Mouse (Mus musculus) heart, embryonic 14.5 days (tissue): ENCODE measurements at regions not wholly inside any gene's neighbourhood (a gene's known extent, or its start where the extent isn't known, plus 50 kb on each side); places are given as distances from the start of the nearest gene placed in this dataset.

Experiments used
- ATAC-seq: fragments of 200-750 bp; cut with Nextera tagmentation; 2 replicates; pipeline ENCODE4 v1.8.0; 2017; ENCODE audit warnings: low read depth, moderate TSS enrichment; ENCODE audit not compliant: insufficient number of reproducible peaks, insufficient read depth, low FRiP score
- H3K27ac ChIP-seq, 2 experiments: fragments of 200-500 bp in 1 of 2; fragments of 300-500 bp in 1 of 2; sonication (generic) in 1 of 2; replicated peaks in 1 of 2; 2 replicates each; pipeline ENCODE4 v1.5.1; 2012 to 2014; ENCODE audit warnings: low read depth in 2 of 2, low read length in 2 of 2, control low read depth in 1 of 2, mild to moderate bottlenecking in 1 of 2, mixed read lengths in 1 of 2; ENCODE audit not compliant: control insufficient read depth in 1 of 2, insufficient read depth in 1 of 2
- H3K27me3 ChIP-seq: fragments of 300-500 bp; sonication (generic); 2 replicates; pipeline ENCODE4 v1.6.1; 2014; ENCODE audit warnings: mild to moderate bottlenecking, low read length, control low read depth; ENCODE audit not compliant: control insufficient read depth, insufficient read depth
- H3K36me3 ChIP-seq: fragments of 300-500 bp; sonication (generic); 2 replicates; pipeline ENCODE4 v1.6.1; 2014; ENCODE audit warnings: mild to moderate bottlenecking, control low read depth, low read length, mixed read lengths; ENCODE audit not compliant: control insufficient read depth, insufficient read depth
- H3K4me1 ChIP-seq, 2 experiments: fragments of 200-500 bp in 1 of 2; fragments of 300-500 bp in 1 of 2; sonication (generic) in 1 of 2; 2 replicates each; pipeline ENCODE4 v1.6.1; 2012 to 2014; ENCODE audit warnings: low read length in 2 of 2, control low read depth in 1 of 2, mixed read lengths in 1 of 2; ENCODE audit not compliant: control insufficient read depth in 2 of 2, insufficient read depth in 2 of 2
- H3K4me2 ChIP-seq: fragments of 300-500 bp; sonication (generic); 2 replicates; pipeline ENCODE4 v1.6.1; 2014; ENCODE audit warnings: mild to moderate bottlenecking, low read length
- H3K4me3 ChIP-seq, 2 experiments: fragments of 200-500 bp in 1 of 2; fragments of 300-500 bp in 1 of 2; sonication (generic) in 1 of 2; 2 replicates each; pipeline ENCODE4 v1.5.1; 2012 to 2014; ENCODE audit warnings: low read length in 2 of 2, mild to moderate bottlenecking in 2 of 2, control low read depth in 1 of 2, low read depth in 1 of 2, moderate library complexity in 1 of 2; ENCODE audit not compliant: control insufficient read depth in 1 of 2, insufficient read depth in 1 of 2
- H3K9ac ChIP-seq: fragments of 300-500 bp; sonication (generic); 2 replicates; pipeline ENCODE4 v1.6.1; 2014; ENCODE audit warnings: mild to moderate bottlenecking, low read length
- H3K9me3 ChIP-seq: fragments of 300-500 bp; sonication (generic); 2 replicates; pipeline ENCODE4 v1.6.1; 2016; ENCODE audit warnings: low read length, control low read depth; ENCODE audit not compliant: control insufficient read depth
- WGBS: fragments of 180-500 bp; shearing (Covaris S2); extraction: QIAGEN DNeasy Blood & Tissue Kit; methylation state at CpG from one replicate; pipeline ENCODE4 v1.1.7; 2014; 5-methylcytosine and 5-hydroxymethylcytosine counted together

DNA sequence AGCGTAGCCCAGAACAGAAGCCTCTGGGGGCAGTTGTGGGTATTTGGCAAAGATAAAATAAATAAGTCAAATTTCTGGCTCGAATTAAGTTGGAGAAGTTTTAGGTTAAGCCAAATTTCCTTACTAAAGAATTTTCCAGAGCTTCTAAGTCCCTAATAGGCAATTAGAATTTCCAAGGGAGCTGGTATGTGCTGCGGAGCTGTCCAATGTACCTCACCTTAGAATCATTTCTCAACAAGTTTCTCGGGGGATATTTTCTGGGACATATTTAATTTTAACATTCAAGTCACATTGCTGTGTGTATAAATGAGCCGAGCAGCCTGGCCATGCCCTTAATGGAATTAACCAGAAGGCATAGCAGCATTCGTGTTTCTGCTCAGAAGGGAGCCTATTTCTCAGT is 90.8 kb upstream of the Fam216b start:
- Histone ChIP-seq H3K36me3 (no peaks in the 10 kb centered on the region), H3K27ac (no peak overlapping the region), H3K4me1 (no peaks in the 10 kb centered on the region), H3K9me3 (no peaks in the 10 kb centered on the region), H3K9ac (no peak overlapping the region), H3K4me2 (no peak overlapping the region), H3K27me3 (no peaks in the 10 kb centered on the region), H3K4me3 (no peak overlapping the region)
- no peak for ATAC-seq
- 58% methylated on average over 6 of the region's 6 CpGs for WGBS

DNA sequence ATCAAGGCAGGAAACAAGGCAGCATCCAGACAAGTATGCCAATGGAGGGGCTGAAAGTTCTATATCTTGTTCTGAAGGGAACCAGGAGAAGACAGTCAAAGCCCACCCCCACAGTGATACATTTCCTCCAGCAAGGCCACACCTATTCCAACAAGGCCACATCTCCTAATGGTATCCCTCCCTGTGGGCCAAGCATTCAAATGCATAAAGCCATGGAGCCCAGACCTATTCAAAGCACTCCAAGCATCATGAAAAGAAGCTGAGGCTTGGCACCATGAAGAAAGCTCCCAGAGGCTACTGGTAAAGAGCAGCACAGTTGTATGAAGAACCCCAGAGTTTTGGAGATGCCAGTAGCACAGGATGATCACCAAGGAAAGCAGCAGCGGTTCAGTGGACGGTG is 84.6 kb upstream of the Fam216b start:
- H3K27me3 ChIP-seq: no peaks in the 10 kb centered on the region
- H3K9ac ChIP-seq: no peak overlapping the region
- H3K9me3 ChIP-seq: no peaks in the 10 kb centered on the region
- no peaks in the 10 kb centered on the region for H3K4me1 ChIP-seq
- no peak overlapping the region for H3K4me2 ChIP-seq
- H3K4me3 ChIP-seq: no peak overlapping the region
- no peaks in the 10 kb centered on the region for H3K36me3 ChIP-seq
- no peak for ATAC-seq
- H3K27ac ChIP-seq: no peak overlapping the region
- WGBS: 86% methylated on average over 2 of the region's 2 CpGs

DNA sequence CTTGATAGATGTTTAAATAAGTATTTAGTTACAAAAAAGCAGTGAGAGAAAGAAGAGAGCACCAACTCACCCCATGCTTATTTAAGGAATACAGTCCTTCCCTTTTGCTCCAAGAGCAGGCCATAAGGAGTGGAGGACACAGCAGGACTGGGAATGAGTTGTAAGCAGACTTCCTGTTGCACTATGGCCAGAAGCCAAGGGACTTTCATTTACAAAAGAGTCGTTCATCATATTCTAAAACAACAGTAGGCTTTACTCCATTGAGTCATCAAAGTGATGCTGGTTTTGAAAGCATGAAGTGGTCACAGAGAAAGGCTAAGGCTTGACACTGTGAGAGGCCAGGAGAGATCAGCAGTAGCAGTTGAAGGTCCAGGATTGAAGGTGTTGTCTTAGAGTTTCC is 84.1 kb upstream of the Fam216b start:
- H3K4me1 ChIP-seq: no peaks in the 10 kb centered on the region
- no peaks in the 10 kb centered on the region for H3K27me3 ChIP-seq
- H3K4me3 ChIP-seq: no peak overlapping the region
- no peak overlapping the region for H3K9ac ChIP-seq
- ATAC-seq: no peak
- H3K36me3 ChIP-seq: no peaks in the 10 kb centered on the region
- H3K9me3 ChIP-seq: no peaks in the 10 kb centered on the region
- H3K4me2 ChIP-seq: no peak overlapping the region
- no peak overlapping the region for H3K27ac ChIP-seq
- 63% methylated on average over 1 of the region's 1 CpGs for WGBS

DNA sequence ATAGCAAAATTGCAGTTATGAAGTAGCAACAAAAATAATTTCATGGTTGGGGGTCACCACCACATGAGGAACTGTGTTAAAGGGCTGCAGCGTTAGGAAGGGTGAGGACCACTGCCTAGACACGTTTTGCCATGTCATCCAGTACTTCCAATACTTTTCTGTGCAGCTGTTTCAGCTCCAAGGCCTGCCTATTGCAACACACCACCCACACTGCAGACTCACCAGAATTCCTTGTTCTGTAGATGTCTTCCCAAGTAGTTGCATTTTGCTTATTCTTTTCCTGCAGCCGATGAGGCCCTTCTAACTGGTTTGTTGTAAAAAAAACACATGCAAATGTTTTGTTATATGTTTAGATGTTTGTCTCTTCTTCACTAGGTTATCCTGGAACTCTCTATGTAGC is 72.0 kb upstream of the Fam216b start:
- no peak for ATAC-seq
- no peaks in the 10 kb centered on the region for H3K4me1 ChIP-seq
- 77% methylated on average over 3 of the region's 3 CpGs for WGBS
- no peak overlapping the region for H3K4me2 ChIP-seq
- H3K9ac ChIP-seq: no peak overlapping the region
- no peaks in the 10 kb centered on the region for H3K36me3 ChIP-seq
- no peaks in the 10 kb centered on the region for H3K27me3 ChIP-seq
- no peak overlapping the region for H3K4me3 ChIP-seq
- H3K27ac ChIP-seq: no peak overlapping the region
- no peaks in the 10 kb centered on the region for H3K9me3 ChIP-seq

DNA sequence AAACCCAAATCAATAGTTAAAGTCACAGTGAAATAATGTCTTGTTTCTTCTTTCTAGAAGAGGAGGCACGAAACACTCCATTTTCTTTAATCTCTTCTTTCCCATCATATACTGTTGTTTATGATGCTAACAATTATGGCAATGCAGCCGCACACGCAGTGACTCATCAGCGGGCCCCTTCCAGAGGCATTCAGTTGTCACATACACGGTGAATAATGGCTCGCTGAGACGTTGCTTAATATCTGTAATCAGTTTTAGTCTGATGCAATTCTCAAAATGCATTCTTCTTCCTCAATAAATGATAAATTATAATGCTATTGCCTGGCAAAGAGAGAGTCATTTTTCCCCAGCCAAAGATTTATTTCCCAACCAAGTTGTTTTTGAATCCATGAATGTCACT is 70.8 kb upstream of the Fam216b start:
- 87% methylated on average over 7 of the region's 7 CpGs for WGBS
- H3K27ac ChIP-seq: no peak overlapping the region
- no peaks in the 10 kb centered on the region for H3K36me3 ChIP-seq
- H3K27me3 ChIP-seq: no peaks in the 10 kb centered on the region
- ATAC-seq: no peak
- H3K4me2 ChIP-seq: no peak overlapping the region
- no peak overlapping the region for H3K9ac ChIP-seq
- H3K4me3 ChIP-seq: no peak overlapping the region
- no peaks in the 10 kb centered on the region for H3K4me1 ChIP-seq
- H3K9me3 ChIP-seq: no peaks in the 10 kb centered on the region

DNA sequence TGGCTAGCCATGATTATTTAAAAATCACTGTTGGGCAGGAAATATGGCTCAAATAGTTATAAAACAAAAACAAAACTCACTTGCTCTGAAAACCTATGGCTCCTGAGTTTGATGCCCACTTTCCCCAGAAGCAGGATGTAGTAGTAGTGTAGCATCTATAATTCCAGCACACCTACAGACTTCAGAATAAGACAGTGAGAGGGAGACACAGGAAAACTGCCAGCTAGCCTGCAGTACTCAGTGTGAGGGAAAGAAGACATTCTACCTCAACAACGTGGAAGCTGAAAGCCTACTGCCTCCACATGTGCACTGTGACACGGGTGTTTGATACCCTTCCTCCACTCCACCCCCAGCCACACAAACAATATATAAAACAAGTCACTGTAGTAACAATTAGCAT is 68.9 kb upstream of the Fam216b start:
- ATAC-seq: no peak
- H3K4me3 ChIP-seq: no peak overlapping the region
- no peak overlapping the region for H3K4me2 ChIP-seq
- no peak overlapping the region for H3K9ac ChIP-seq
- H3K9me3 ChIP-seq: no peaks in the 10 kb centered on the region
- H3K4me1 ChIP-seq: no peaks in the 10 kb centered on the region
- H3K27ac ChIP-seq: no peak overlapping the region
- no peaks in the 10 kb centered on the region for H3K27me3 ChIP-seq
- H3K36me3 ChIP-seq: no peaks in the 10 kb centered on the region
- 70% methylated on average over 2 of the region's 2 CpGs for WGBS

DNA sequence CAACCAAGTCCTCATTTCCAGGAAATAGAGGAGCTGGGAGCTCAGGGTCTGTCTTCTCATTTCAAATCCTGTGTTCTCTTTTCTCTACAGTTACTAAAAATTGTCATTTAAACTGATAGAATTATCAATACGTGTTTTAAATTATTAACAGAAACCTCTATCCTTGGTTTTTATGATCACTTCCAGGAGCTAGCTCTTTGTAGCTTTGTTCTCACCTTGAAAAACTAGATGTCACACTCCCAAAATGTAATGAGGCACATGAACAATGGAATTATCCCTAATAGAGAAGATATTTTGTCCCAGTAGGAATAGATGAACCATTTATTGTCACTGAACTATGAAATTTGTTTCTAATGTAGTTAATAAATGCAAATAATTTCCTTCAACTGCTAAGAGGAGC is 60.0 kb upstream of the Fam216b start:
- WGBS: 70% methylated on average over 1 of the region's 1 CpGs
- no peak for ATAC-seq
- Histone ChIP-seq H3K9me3 (peaks cover 2% of the 10 kb centered on the region; the same call in 1 of the 2 replicates), H3K9ac (no peak overlapping the region), H3K4me2 (no peak overlapping the region), H3K4me3 (no peak overlapping the region), H3K4me1 (peaks cover 0 to 6% of the 10 kb centered on the region in 2 experiments; a peak in 2 of 4 replicates), H3K27ac (no peak overlapping the region), H3K36me3 (no peaks in the 10 kb centered on the region), H3K27me3 (no peaks in the 10 kb centered on the region)

DNA sequence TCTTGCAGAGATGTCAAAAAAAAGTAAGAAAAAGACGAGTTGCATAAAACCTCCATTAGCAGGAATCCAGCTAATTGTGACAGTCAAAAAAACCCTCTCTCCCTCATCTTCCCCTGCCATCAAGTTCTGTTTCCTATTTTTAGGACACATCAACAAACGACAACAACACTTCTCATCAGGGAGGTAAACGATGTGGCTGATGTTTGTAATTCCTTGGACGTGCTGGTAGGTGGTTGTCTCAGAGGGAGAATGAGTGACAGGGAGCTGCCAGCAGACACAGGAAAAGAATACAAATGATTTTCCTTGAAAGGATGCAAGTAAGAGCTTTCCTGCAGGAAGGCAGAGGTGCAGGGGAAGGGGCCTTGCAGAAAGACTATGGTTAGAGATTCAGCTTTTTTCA is 54.9 kb upstream of the Fam216b start:
- ATAC-seq: no peak
- no peak overlapping the region for H3K4me2 ChIP-seq
- no peak overlapping the region for H3K27ac ChIP-seq
- peaks cover 2% of the 10 kb centered on the region; the same call in 1 of the 2 replicates for H3K9me3 ChIP-seq
- 25% methylated on average over 4 of the region's 4 CpGs for WGBS
- no peak overlapping the region for H3K4me3 ChIP-seq
- no peaks in the 10 kb centered on the region for H3K27me3 ChIP-seq
- no peaks in the 10 kb centered on the region for H3K36me3 ChIP-seq
- no peak overlapping the region for H3K9ac ChIP-seq
- H3K4me1 ChIP-seq: peaks cover 0 to 6% of the 10 kb centered on the region in 2 experiments; a peak in 2 of 4 replicates
